Mouse (Mus musculus) E14TG2a.4 (cell line): Measurements from ENCODE around the gene Sult1b1.
"Not testable (repeated sequence)": the region's sequence is repeated elsewhere in the genome, so short reads cannot be mapped to it uniquely, and the experiment has no call there.

ENCODE experiments used
- CTCF ChIP-seq: conservative IDR thresholded peaks from 2 replicates; pipeline ENCODE4 v1.5.1; 2014; ENCODE audit warnings: low read length
- POU5F1 ChIP-seq: IDR thresholded peaks from 2 replicates; pipeline ENCODE4 v1.6.1; 2014; ENCODE audit warnings: low read length, borderline replicate concordance

DNA sequence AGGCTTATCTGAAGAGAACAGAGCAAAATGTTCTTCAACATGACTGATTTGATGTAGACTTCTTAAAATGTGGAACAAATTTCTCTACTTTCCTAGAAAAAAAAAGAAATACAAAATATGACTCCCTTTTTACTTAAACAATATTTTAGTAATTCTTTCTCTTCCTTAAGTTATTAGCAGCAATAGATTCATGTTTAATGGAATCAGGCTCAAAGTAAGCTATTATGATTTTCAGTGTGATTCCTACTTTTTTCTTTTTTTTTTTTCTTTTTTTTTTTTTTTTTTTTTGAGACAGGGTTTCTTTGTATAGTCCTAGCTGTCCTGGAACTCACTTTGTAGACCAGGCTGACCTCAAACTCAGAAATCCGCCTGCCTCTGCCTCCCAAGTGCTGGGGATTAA, 51.3 kb downstream of the Sult1b1 start, which contains the start of gene Gm43638:
- TF ChIP-seq CTCF, POU5F1: not testable (repeated sequence)
